Mouse (Mus musculus) heart, postnatal 0 days (tissue): ENCODE measurements at regions not wholly inside any gene's neighbourhood (a gene's known extent, or its start where the extent isn't known, plus 50 kb on each side); places are given as distances from the start of the nearest gene placed in this dataset.

Experiments used
- CTCF ChIP-seq: IDR thresholded peaks from 2 replicates; pipeline ENCODE4 v1.5.1; 2016; ENCODE audit warnings: antibody characterized with exemption, control low read depth, low read depth
- EP300 ChIP-seq: IDR thresholded peaks from 2 replicates; pipeline ENCODE4 v1.6.1; 2016; ENCODE audit warnings: antibody characterized with exemption, low read depth

- TF ChIP-seq CTCF (no peak), EP300 (no peak)
Observed at GRCm38 (mm10) chr3:61580252-61580651, 214.5 kb upstream of the B430305J03Rik start.
